Comparison of ENCODE assay signal across 8 mouse cellular contexts in the genomic region with DNA sequence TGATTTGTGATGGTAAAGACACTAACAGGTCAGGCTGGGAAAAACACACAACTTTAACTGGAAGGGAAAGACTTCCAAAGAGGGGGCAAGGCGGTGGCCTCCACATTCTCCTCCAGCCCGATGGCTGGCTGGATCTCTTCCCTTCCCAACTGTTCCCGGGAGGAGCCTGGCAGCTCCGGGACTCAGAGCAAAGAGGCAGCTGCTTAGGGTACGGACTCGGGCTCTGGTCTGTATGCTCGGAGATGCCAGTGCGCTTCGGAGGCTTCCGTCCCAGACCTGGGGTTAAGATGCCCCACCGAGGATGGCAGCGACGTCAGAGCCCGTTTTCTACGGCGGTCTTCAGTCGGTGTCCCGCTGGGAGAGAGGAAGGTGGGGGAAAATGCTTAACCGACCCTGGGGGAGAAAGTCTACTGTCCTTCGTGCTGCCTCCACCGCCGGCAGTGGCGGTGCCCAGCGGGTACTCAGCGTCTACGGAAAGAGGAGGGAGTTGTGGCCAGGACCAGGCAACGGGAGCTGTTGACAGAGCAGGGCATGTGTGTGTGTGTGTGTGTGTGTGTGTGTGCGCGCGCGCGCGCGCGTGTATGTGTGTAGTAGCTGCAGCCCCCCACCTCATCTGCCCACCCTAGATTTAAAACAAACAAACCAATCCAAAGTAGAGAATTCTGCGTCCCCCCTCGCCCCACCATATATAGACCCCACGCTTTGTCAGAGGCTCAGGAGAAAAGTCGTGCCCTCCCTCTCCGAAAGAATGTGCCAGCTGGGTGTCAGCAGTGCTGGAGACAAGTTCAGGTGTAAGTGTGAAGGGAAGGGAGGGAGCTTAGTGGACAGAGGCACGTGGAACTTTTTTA. TPM values are rescaled to one million over a fixed set of nuclear protein-coding genes. Genes with fewer than 3 reads are reported as not detected.
DNase-seq lines count a peak whose midpoint lies in the region; ATAC-seq lines count a peak whose summit lies in the region.

No protein-coding gene starts in this region.

- peak overlapping the region; percentile 96 for H3K27ac ChIP-seq in intestine, embryonic 14.5 days (ENCODE audit: low read depth)

- peak overlapping the region; percentile 95 for H3K4me2 ChIP-seq in intestine, embryonic 14.5 days (ENCODE audit: low read length)

- H3K9me3 ChIP-seq in intestine, embryonic 14.5 days (ENCODE audit: control insufficient read depth, low read length) = no peaks in the 10 kb centered on the region

- ATAC-seq in intestine, embryonic 14.5 days (replicated peaks; ENCODE audit: low FRiP score, low TSS enrichment, low read depth) = peak; percentile 12; the same call in 1 of the 2 replicates

- H3K4me3 ChIP-seq in intestine, embryonic 14.5 days (ENCODE audit: low read depth, low read length) = peak overlapping the region; percentile 90

- peak; percentile 13 for DNase-seq in gastrocnemius, postnatal 10 days
- no peak for DNase-seq in gastrocnemius, adult 18-20 months (ENCODE audit: low spot score)
- peak; percentile 77 to 81 for DNase-seq in cerebellum, postnatal 10 days
- peak; percentile 22 to 39 for DNase-seq in frontal cortex, postnatal 25 days (ENCODE audit: low spot score in 2 of 2)
- DNase-seq in intestine, embryonic 14.5 days (ENCODE audit: low spot score) = peak; percentile 81
- DNase-seq in liver = peak; percentile 14
- DNase-seq in neural tube, embryonic 10.5 days (ENCODE audit: extremely low spot score, low spot score) = peak; percentile 71
- no peak for DNase-seq in spleen, postnatal 36 days (ENCODE audit: low spot score in 2 of 2)

- peaks cover 11% of the 10 kb centered on the region for H3K36me3 ChIP-seq in intestine, embryonic 14.5 days (ENCODE audit: control insufficient read depth, insufficient read depth, low read length)

- peaks cover 6% of the 10 kb centered on the region; the same call in 1 of the 2 replicates for H3K4me1 ChIP-seq in intestine, embryonic 14.5 days (replicated peaks; ENCODE audit: control insufficient read depth, insufficient read depth, low read length)

- H3K9ac ChIP-seq in intestine, embryonic 14.5 days (ENCODE audit: low read length) = peak overlapping the region; percentile 93

- no peaks in the 10 kb centered on the region for H3K27me3 ChIP-seq in intestine, embryonic 14.5 days (replicated peaks; ENCODE audit: control insufficient read depth, insufficient read depth, low read length)

- under 1% methylated on average over 40 of the region's 41 CpGs for WGBS in intestine, embryonic 14.5 days

RNA-seq across cellular contexts. Expression of gene Mpped2, which starts 2.0 kb away (rescaled TPM):
- total RNA-seq in gastrocnemius, postnatal 10 days (2021) = 1 to 10 TPM; 3.1 to 4.7 TPM
- total RNA-seq in gastrocnemius, adult 18-20 months (2021) = 1 to 10 TPM; 4.6 to 7.4 TPM
- polyA plus RNA-seq in intestine, embryonic 14.5 days (2014; fragmentation: Nextera tagmentation; extraction: Ambion mirVana) = 45.6 and 54.7 TPM in 2 replicates

Comparison
In these comparisons a context has a peak if more than half of its experiments do, and no peak if none do; other contexts are left out.
1. DNase-seq: peak in gastrocnemius, postnatal 10 days (single experiment), cerebellum, postnatal 10 days (2 of 2), frontal cortex, postnatal 25 days (2 of 2), intestine, embryonic 14.5 days (single experiment), liver (single experiment) and neural tube, embryonic 10.5 days (single experiment); none in gastrocnemius, adult 18-20 months (single experiment) and spleen, postnatal 36 days (0 of 2).